Mouse (Mus musculus) liver, embryonic 14.5 days (tissue): Measurements from ENCODE around the gene Ptprd.

Experiments used
- CTCF ChIP-seq: IDR thresholded peaks from 2 replicates; pipeline ENCODE4 v1.5.1; 2016; ENCODE audit warnings: antibody characterized with exemption, low read depth, control low read depth
- EP300 ChIP-seq: IDR thresholded peaks from 2 replicates; pipeline ENCODE4 v1.6.1; 2016; ENCODE audit warnings: antibody characterized with exemption, low read depth

- TF ChIP-seq CTCF (no peak), EP300 (no peak)
Measured at GRCm38 (mm10) chr4:77644435-77644834, 567.3 kb downstream of the Ptprd start.
